ENCODE assay signal across 18 mouse cellular contexts in the genomic region with DNA sequence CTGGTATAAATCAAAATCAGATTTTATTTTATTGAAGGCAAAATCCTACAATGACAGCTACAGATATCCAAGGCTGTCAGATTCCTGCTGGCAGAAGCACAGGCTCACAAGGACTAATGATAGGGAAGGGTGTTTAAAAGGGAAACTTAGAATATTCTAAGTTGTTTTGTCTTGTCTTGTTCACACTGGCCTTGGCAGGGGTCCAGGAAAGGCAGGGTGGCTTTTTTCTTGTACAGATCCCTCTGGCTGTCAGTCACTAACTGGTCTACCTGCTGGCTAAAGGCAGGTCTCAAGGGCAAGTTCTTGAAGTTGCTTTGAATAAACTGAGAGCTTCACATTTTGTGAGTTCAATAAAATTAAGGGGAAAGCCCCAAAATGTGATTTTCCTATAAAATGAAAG.
DNase-seq lines count a peak whose midpoint lies in the region; TF ChIP-seq lines count a peak whose summit lies in the region.
"Had no signal": no experiment of that assay in that cellular context is flagged by ENCODE, and none has a peak within 500 bp of the region (broad histone marks: within the 10 kb centered on the region; RNA-seq: fewer than 3 reads in every experiment).

No protein-coding gene starts in this region.

- no peaks in the 10 kb centered on the region for H3K4me1 ChIP-seq in lung, adult 2 months (ENCODE audit: control insufficient read depth, insufficient read depth, low read length)
- H3K4me1 ChIP-seq: embryonic facial prominence, embryonic 13.5 days; forebrain, embryonic 13.5 days; heart, embryonic 10.5 days; hindbrain, embryonic 15.5 days; kidney, embryonic 15.5 days; midbrain, embryonic 13.5 days had no signal

- peak; percentile 8 for DNase-seq in heart, postnatal 4 days
- no peak for DNase-seq in heart, adult 9 months (ENCODE audit: low spot score in 2 of 2)
- peak; percentile 2 for DNase-seq in lung, postnatal 10 days
- no peak for DNase-seq in lung, adult 2 months
- DNase-seq in ZHBTc4 (ENCODE audit: low read depth, low spot score): peak; percentile 12
- peak; percentile 10 for DNase-seq in brain, adult 2 months (ENCODE audit: low read depth, low spot score)
- DNase-seq in MN1 (ENCODE audit: low spot score): no peak
- DNase-seq: adrenal gland, postnatal 25 days; gastrocnemius, adult 2 months; lung, postnatal 14 days; right cerebral cortex, adult 18-20 months; thymus, postnatal 25 days had no signal

- TF ChIP-seq CTCF in lung, adult 2 months (IDR thresholded peaks at IDR 0.05; ENCODE audit: insufficient read depth, low read length): no peak

- H3K4me3 ChIP-seq in lung, adult 2 months (replicated peaks; ENCODE audit: extremely low read depth, low read depth, low read length): no peak overlapping the region
- H3K4me3 ChIP-seq: embryonic facial prominence, embryonic 13.5 days; forebrain, embryonic 13.5 days; gastrocnemius, adult 2 months; heart, embryonic 10.5 days; hindbrain, embryonic 15.5 days; kidney, embryonic 15.5 days; midbrain, embryonic 13.5 days had no signal

- no peak for TF ChIP-seq POLR2A in lung, adult 2 months (IDR thresholded peaks at IDR 0.05; ENCODE audit: borderline replicate concordance, extremely low read depth, low read depth, low read length)

Comparison
In these comparisons a context has a peak if more than half of its experiments do, and no peak if none do; other contexts are left out.
1. DNase-seq: peak in heart, postnatal 4 days (single experiment), lung, postnatal 10 days (single experiment), ZHBTc4 (single experiment) and brain, adult 2 months (single experiment); none in heart, adult 9 months (0 of 2), lung, adult 2 months (single experiment) and MN1 (single experiment).